In genomic region chr13:56057761-56058160, GRCm38 (mm10) we compare ENCODE assay signal across 24 mouse cellular contexts.
"Had no signal": no experiment of that assay in that cellular context is flagged by ENCODE, and none has a peak within 500 bp of the region (broad histone marks: within the 10 kb centered on the region; RNA-seq: fewer than 3 reads in every experiment).

No protein-coding gene starts in this region.

- H3K27me3 ChIP-seq: liver, embryonic 12.5 days; liver, embryonic 15.5 days; midbrain, embryonic 13.5 days; neural tube, embryonic 13.5 days had no signal

- H3K36me3 ChIP-seq: kidney, embryonic 15.5 days; limb, embryonic 10.5 days; limb, embryonic 13.5 days; liver, embryonic 12.5 days; liver, embryonic 15.5 days; lung, embryonic 15.5 days; midbrain, embryonic 10.5 days; midbrain, embryonic 13.5 days; neural tube, embryonic 13.5 days had no signal

- H3K9me3 ChIP-seq: kidney, embryonic 15.5 days; limb, embryonic 10.5 days; limb, embryonic 13.5 days; liver, embryonic 12.5 days; liver, embryonic 15.5 days; lung, embryonic 15.5 days; megakaryocyte, embryonic 14.5 days; midbrain, embryonic 10.5 days; midbrain, embryonic 13.5 days; neural tube, embryonic 13.5 days had no signal

- H3K9ac ChIP-seq: kidney, embryonic 15.5 days; limb, embryonic 13.5 days; liver, embryonic 12.5 days; liver, embryonic 15.5 days; lung, embryonic 15.5 days; midbrain, embryonic 13.5 days; neural tube, embryonic 13.5 days had no signal

- H3K27ac ChIP-seq: kidney, embryonic 15.5 days; limb, embryonic 10.5 days; limb, embryonic 13.5 days; liver, embryonic 12.5 days; liver, embryonic 15.5 days; lung, embryonic 15.5 days; midbrain, embryonic 10.5 days; midbrain, embryonic 13.5 days; neural tube, embryonic 13.5 days; stomach, postnatal 0 days had no signal

- H3K4me1 ChIP-seq: liver, embryonic 12.5 days; liver, embryonic 15.5 days had no signal

- DNase-seq: kidney, adult 8-10 months; kidney, postnatal 10 days; kidney, postnatal 36 days; layer of hippocampus, postnatal 36 days; liver; lung, adult 18-20 months; lung, postnatal 10 days; lung, postnatal 36 days; retina, postnatal 1 day; right cerebral cortex, postnatal 4 days; thymus, postnatal 25 days had no signal

- H3K4me3 ChIP-seq: kidney, embryonic 15.5 days; limb, embryonic 10.5 days; limb, embryonic 13.5 days; liver, embryonic 12.5 days; liver, embryonic 15.5 days; lung, embryonic 15.5 days; megakaryocyte, embryonic 14.5 days; midbrain, embryonic 10.5 days; midbrain, embryonic 13.5 days; myocyte; neural tube, embryonic 13.5 days had no signal

- H3K4me2 ChIP-seq: kidney, embryonic 15.5 days; limb, embryonic 13.5 days; liver, embryonic 12.5 days; liver, embryonic 15.5 days; lung, embryonic 15.5 days; midbrain, embryonic 13.5 days; neural tube, embryonic 13.5 days had no signal

- ATAC-seq: liver, embryonic 12.5 days; midbrain, embryonic 13.5 days; midbrain, embryonic 16.5 days had no signal
